Mouse (Mus musculus) limb, embryonic 10.5 days (tissue): ENCODE measurements around the gene Gm10447. TPM values are rescaled to one million over a fixed set of nuclear protein-coding genes. Genes with fewer than 3 reads are reported as not detected.

Experiments used
- microRNA-seq: library from miRNA; unstranded; fragments of <30 nt; microRNA quantifications from one replicate; pipeline ENCODE4, GENCODE M21; 2017
- polyA plus RNA-seq: library from polyadenylated mRNA; unstranded; fragments of >200 nt; fragmentation: Nextera tagmentation; extraction: Ambion mirVana; gene quantifications from 2 replicates; pipeline ENCODE4 v1.2.1, GENCODE M21; 2016

The Gm10447 gene
- polyA plus RNA-seq, 1 experiment from 2014 or later = 0.14 TPM

Small RNA genes lying within 50 kb of the gene (microRNA-seq; reads per million reads assigned to microRNA genes)
- gene Mir6920 = not detected

Other genes starting within 250 kb of the Gm10447 start
- gene Hspa4, start 156.7 kb downstream of the Gm10447 start, polyA plus RNA-seq = 143 and 154 TPM in 2 replicates
- 23.0 and 30.4 TPM in 2 replicates for gene Zcchc10, start 132.4 kb downstream of the Gm10447 start, polyA plus RNA-seq
- 33.7 and 38.0 TPM in 2 replicates for gene Aff4, start 106.3 kb downstream of the Gm10447 start, polyA plus RNA-seq
- gene Leap2, start 33.9 kb downstream of the Gm10447 start, polyA plus RNA-seq = 0.51 TPM in 1 of 2 replicates, not detected in the other
- 491 and 544 TPM in 2 replicates for gene Uqcrq, start 26.3 kb downstream of the Gm10447 start, polyA plus RNA-seq
- gene Gdf9, start 26.1 kb downstream of the Gm10447 start, polyA plus RNA-seq = 0.66 and 0.79 TPM in 2 replicates
- gene Shroom1, start 95 bp upstream of the Gm10447 start, polyA plus RNA-seq = 1.8 and 3.9 TPM in 2 replicates
- not detected in 2 replicates for gene Gm9837, start 13.4 kb upstream of the Gm10447 start, polyA plus RNA-seq
- not detected in 2 replicates for gene Gm9945, start 23.1 kb upstream of the Gm10447 start, polyA plus RNA-seq
- 0.13 and 0.51 TPM in 2 replicates for gene Sowaha, start 23.2 kb upstream of the Gm10447 start, polyA plus RNA-seq
- 18.6 and 22.8 TPM in 2 replicates for gene Sept8, start 62.1 kb upstream of the Gm10447 start, polyA plus RNA-seq
- 52.0 and 69.4 TPM in 2 replicates for gene Kif3a, start 110.3 kb upstream of the Gm10447 start, polyA plus RNA-seq
- gene Il4, start 161.6 kb upstream of the Gm10447 start, polyA plus RNA-seq = 0.40 and 0.58 TPM in 2 replicates
- gene Il13, start 177.6 kb upstream of the Gm10447 start, polyA plus RNA-seq = not detected in 2 replicates